Mouse (Mus musculus) thymus, adult 2 months (tissue): ENCODE data around the gene Lhfpl2.

Experiments
- CTCF ChIP-seq: fragments of 200-500 bp; IDR thresholded peaks from 2 replicates; pipeline ENCODE4 v1.5.1; 2012; ENCODE audit warnings: mild to moderate bottlenecking, control low read depth, low read length, moderate library complexity, borderline replicate concordance; ENCODE audit not compliant: control insufficient read depth, poor library complexity, insufficient read depth; ENCODE audit errors: extremely low read depth
- POLR2A ChIP-seq: fragments of 200-500 bp; IDR thresholded peaks from 2 replicates; pipeline ENCODE4 v1.6.1; 2012; ENCODE audit warnings: mild to moderate bottlenecking, low read length, control low read depth, moderate library complexity; ENCODE audit not compliant: control insufficient read depth, poor library complexity, insufficient read depth; ENCODE audit errors: extremely low read depth

- no peak for TF ChIP-seq CTCF
- TF ChIP-seq POLR2A, result no peak
These were observed 73.5 kb downstream of the Lhfpl2 start for GRCm38 (mm10) chr13:94131135-94131534.
